Mouse (Mus musculus): Measurements from ENCODE around the gene Trpm3. TPM values are rescaled to one million over a fixed set of nuclear protein-coding genes. Genes with fewer than 3 reads are reported as not detected.

The Trpm3 gene
- polyA plus RNA-seq, 1 experiment: 0.05 TPM

GRCm38 (mm10) chr19:22607985-22608684 is 469.3 kb downstream of the Trpm3 start:
- no peaks in the 10 kb centered on the region for H3K79me3 ChIP-seq (ENCODE audit: low read depth)
- TF ChIP-seq CTCF (IDR thresholded peaks at IDR 0.05; ENCODE audit: control insufficient read depth, insufficient read depth, insufficient read length): no peak
- H3K79me2 ChIP-seq (ENCODE audit: control insufficient read depth, insufficient read depth): no peaks in the 10 kb centered on the region
- no peak overlapping the region for H3K4me3 ChIP-seq (ENCODE audit: insufficient read depth, poor library complexity, severe bottlenecking)
- no peaks in the 10 kb centered on the region for H3K27me3 ChIP-seq (ENCODE audit: control insufficient read depth, insufficient read depth, insufficient read length)
- H3K36me3 ChIP-seq (ENCODE audit: control insufficient read depth, insufficient read depth): no peaks in the 10 kb centered on the region
- H3ac ChIP-seq (ENCODE audit: control insufficient read depth, insufficient read length, low read depth): no peak overlapping the region

GRCm38 (mm10) chr19:22611621-22612020 is 472.8 kb downstream of the Trpm3 start:
- H3K4me3 ChIP-seq (ENCODE audit: insufficient read depth, poor library complexity, severe bottlenecking): no peak overlapping the region
- H3K36me3 ChIP-seq (ENCODE audit: control insufficient read depth, insufficient read depth): no peaks in the 10 kb centered on the region
- TF ChIP-seq MAX (IDR thresholded peaks at IDR 0.05) (no peak), CEBPB (IDR thresholded peaks at IDR 0.05; ENCODE audit: low read depth) (no peak), FOSL1 (IDR thresholded peaks at IDR 0.05; ENCODE audit: insufficient read depth, low read length, poor library complexity, severe bottlenecking) (no peak), MYOG (IDR thresholded peaks at IDR 0.05; ENCODE audit: control insufficient read depth, extremely low read depth, insufficient read length) (no peak), MYOD1 (IDR thresholded peaks at IDR 0.05; ENCODE audit: control insufficient read depth, insufficient read length, low read depth) (no peak), USF1 (IDR thresholded peaks at IDR 0.05; ENCODE audit: low read depth) (no peak), CTCF (IDR thresholded peaks at IDR 0.05; ENCODE audit: control insufficient read depth, insufficient read depth, insufficient read length) (no peak)
- H3K27me3 ChIP-seq (ENCODE audit: control insufficient read depth, insufficient read depth, insufficient read length): no peaks in the 10 kb centered on the region
- no peaks in the 10 kb centered on the region for H3K79me2 ChIP-seq (ENCODE audit: control insufficient read depth, insufficient read depth)
- no peak overlapping the region for H3ac ChIP-seq (ENCODE audit: control insufficient read depth, insufficient read length, low read depth)
- H3K79me3 ChIP-seq (ENCODE audit: low read depth): no peaks in the 10 kb centered on the region

GRCm38 (mm10) chr19:22615367-22615766 is 476.5 kb downstream of the Trpm3 start:
- no peaks in the 10 kb centered on the region for H3K79me2 ChIP-seq (ENCODE audit: control insufficient read depth, insufficient read depth)
- no peak overlapping the region for H3ac ChIP-seq (ENCODE audit: control insufficient read depth, insufficient read length, low read depth)
- no peak for TF ChIP-seq CEBPB (IDR thresholded peaks at IDR 0.05; ENCODE audit: low read depth)
- TF ChIP-seq CTCF (IDR thresholded peaks at IDR 0.05; ENCODE audit: control insufficient read depth, insufficient read depth, insufficient read length): no peak
- no peak for TF ChIP-seq MYOD1 (IDR thresholded peaks at IDR 0.05; ENCODE audit: control insufficient read depth, insufficient read length, low read depth)
- TF ChIP-seq MAX (IDR thresholded peaks at IDR 0.05): no peak
- no peak for TF ChIP-seq FOSL1 (IDR thresholded peaks at IDR 0.05; ENCODE audit: insufficient read depth, low read length, poor library complexity, severe bottlenecking)
- no peak for TF ChIP-seq MYOG (IDR thresholded peaks at IDR 0.05; ENCODE audit: control insufficient read depth, extremely low read depth, insufficient read length)
- no peak for TF ChIP-seq USF1 (IDR thresholded peaks at IDR 0.05; ENCODE audit: low read depth)
- H3K36me3 ChIP-seq (ENCODE audit: control insufficient read depth, insufficient read depth): no peaks in the 10 kb centered on the region
- H3K27me3 ChIP-seq (ENCODE audit: control insufficient read depth, insufficient read depth, insufficient read length): no peaks in the 10 kb centered on the region
- no peak overlapping the region for H3K4me3 ChIP-seq (ENCODE audit: insufficient read depth, poor library complexity, severe bottlenecking)
- no peaks in the 10 kb centered on the region for H3K79me3 ChIP-seq (ENCODE audit: low read depth)

- Histone ChIP-seq H3ac (ENCODE audit: control insufficient read depth, insufficient read length, low read depth) (no peak overlapping the region), H3K79me3 (ENCODE audit: low read depth) (no peaks in the 10 kb centered on the region), H3K4me3 (ENCODE audit: insufficient read depth, poor library complexity, severe bottlenecking) (no peak overlapping the region), H3K79me2 (ENCODE audit: control insufficient read depth, insufficient read depth) (no peaks in the 10 kb centered on the region), H3K36me3 (ENCODE audit: control insufficient read depth, insufficient read depth) (no peaks in the 10 kb centered on the region), H3K27me3 (ENCODE audit: control insufficient read depth, insufficient read depth, insufficient read length) (no peaks in the 10 kb centered on the region)
- TF ChIP-seq MYOG (IDR thresholded peaks at IDR 0.05; ENCODE audit: control insufficient read depth, extremely low read depth, insufficient read length): no peak
- no peak for TF ChIP-seq MYOD1 (IDR thresholded peaks at IDR 0.05; ENCODE audit: control insufficient read depth, insufficient read length, low read depth)
- TF ChIP-seq FOSL1 (IDR thresholded peaks at IDR 0.05; ENCODE audit: insufficient read depth, low read length, poor library complexity, severe bottlenecking): no peak
- TF ChIP-seq USF1 (IDR thresholded peaks at IDR 0.05; ENCODE audit: low read depth): no peak
- no peak for TF ChIP-seq CEBPB (IDR thresholded peaks at IDR 0.05; ENCODE audit: low read depth)
- no peak for TF ChIP-seq CTCF (IDR thresholded peaks at IDR 0.05; ENCODE audit: control insufficient read depth, insufficient read depth, insufficient read length)
- TF ChIP-seq MAX (IDR thresholded peaks at IDR 0.05): no peak
Measured at GRCm38 (mm10) chr19:22624801-22625513, 486.1 kb downstream of the Trpm3 start.

DNA sequence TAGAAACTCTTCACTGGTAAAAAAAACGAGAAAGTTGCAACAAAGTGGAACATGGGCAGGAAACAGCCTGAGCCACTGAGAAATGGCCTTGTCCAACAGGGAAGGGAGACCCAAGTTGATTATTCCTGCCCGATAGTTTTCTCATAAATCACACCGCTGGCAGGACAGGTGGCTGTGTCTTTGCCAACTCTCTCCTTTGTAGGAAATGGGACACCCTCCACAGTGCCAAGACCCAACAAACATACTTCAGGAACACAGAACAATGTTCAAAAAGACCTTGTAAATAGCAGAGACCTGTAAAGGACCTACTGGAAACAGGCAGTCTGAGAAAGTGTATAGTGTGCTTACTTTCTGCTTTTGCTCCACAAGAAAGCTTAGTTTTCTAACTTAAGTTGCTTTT is 490.0 kb downstream of the Trpm3 start:
- Histone ChIP-seq H3K79me2 (ENCODE audit: control insufficient read depth, insufficient read depth) (no peaks in the 10 kb centered on the region), H3K79me3 (ENCODE audit: low read depth) (no peaks in the 10 kb centered on the region), H3K36me3 (ENCODE audit: control insufficient read depth, insufficient read depth) (no peaks in the 10 kb centered on the region), H3K4me3 (ENCODE audit: insufficient read depth, poor library complexity, severe bottlenecking) (no peak overlapping the region), H3ac (ENCODE audit: control insufficient read depth, insufficient read length, low read depth) (no peak overlapping the region), H3K27me3 (ENCODE audit: control insufficient read depth, insufficient read depth, insufficient read length) (no peaks in the 10 kb centered on the region)
- no peak for TF ChIP-seq CTCF (IDR thresholded peaks at IDR 0.05; ENCODE audit: control insufficient read depth, insufficient read depth, insufficient read length)
- no peak for TF ChIP-seq USF1 (IDR thresholded peaks at IDR 0.05; ENCODE audit: low read depth)
- TF ChIP-seq CEBPB (IDR thresholded peaks at IDR 0.05; ENCODE audit: low read depth): no peak
- TF ChIP-seq MYOG (IDR thresholded peaks at IDR 0.05; ENCODE audit: control insufficient read depth, extremely low read depth, insufficient read length): no peak
- TF ChIP-seq MYOD1 (IDR thresholded peaks at IDR 0.05; ENCODE audit: control insufficient read depth, insufficient read length, low read depth): no peak
